Mouse (Mus musculus) midbrain, postnatal 0 days (tissue): ENCODE measurements around the gene Tacc3. TPM values are rescaled to one million over a fixed set of nuclear protein-coding genes. Genes with fewer than 3 reads are reported as not detected.

Experiments used
- ATAC-seq: fragments of 200-750 bp; cut with Nextera tagmentation; 2 replicates; pipeline ENCODE4 v1.8.0; 2017; ENCODE audit warnings: moderate number of reproducible peaks, mild to moderate bottlenecking, moderate TSS enrichment, moderate library complexity; ENCODE audit not compliant: low FRiP score
- DNase-seq: peaks from one replicate; pipeline ENCODE4 v3.0.0-alpha.2; 2015; ENCODE audit warnings: low spot score
- H3K27ac ChIP-seq: fragments of 300-500 bp; sonication (generic); 2 replicates; pipeline ENCODE4 v1.5.1; 2014; ENCODE audit warnings: low read depth, mild to moderate bottlenecking, low read length, mixed read lengths
- H3K27me3 ChIP-seq: fragments of 300-500 bp; sonication (generic); 2 replicates; pipeline ENCODE4 v1.6.1; 2014; ENCODE audit warnings: low read length, control low read depth, mixed read lengths; ENCODE audit not compliant: insufficient read depth
- H3K36me3 ChIP-seq: fragments of 300-500 bp; sonication (generic); 2 replicates; pipeline ENCODE4 v1.6.1; 2014; ENCODE audit warnings: low read length, control low read depth, mixed read lengths; ENCODE audit not compliant: insufficient read depth
- H3K4me1 ChIP-seq: fragments of 300-500 bp; sonication (generic); 2 replicates; pipeline ENCODE4 v1.6.1; 2014; ENCODE audit warnings: mild to moderate bottlenecking, control low read depth, antibody characterized with exemption, low read length, mixed read lengths; ENCODE audit not compliant: insufficient read depth
- H3K4me2 ChIP-seq: fragments of 300-500 bp; sonication (generic); 2 replicates; pipeline ENCODE4 v1.6.1; 2014; ENCODE audit warnings: low read depth, mild to moderate bottlenecking, low read length, mixed read lengths; ENCODE audit not compliant: poor library complexity, severe bottlenecking
- H3K4me3 ChIP-seq: fragments of 300-500 bp; sonication (generic); 2 replicates; pipeline ENCODE4 v1.5.1; 2014; ENCODE audit warnings: low read depth, mild to moderate bottlenecking, low read length, moderate library complexity
- H3K9ac ChIP-seq: fragments of 300-500 bp; sonication (generic); replicated peaks from 2 replicates; pipeline ENCODE4 v1.6.1; 2014; ENCODE audit warnings: mild to moderate bottlenecking, low read length, moderate library complexity, mixed read lengths; ENCODE audit not compliant: poor library complexity, severe bottlenecking
- H3K9me3 ChIP-seq: fragments of 300-500 bp; sonication (generic); 2 replicates; pipeline ENCODE4 v1.6.1; 2016; ENCODE audit warnings: low read length, control low read depth
- CTCF ChIP-seq: IDR thresholded peaks from 2 replicates; pipeline ENCODE4 v1.5.1; 2016; ENCODE audit warnings: antibody characterized with exemption, mild to moderate bottlenecking
- WGBS: fragments of 180-500 bp; shearing (Covaris S2); extraction: QIAGEN DNeasy Blood & Tissue Kit; methylation state at CpG from one replicate; pipeline ENCODE4 v1.1.7; 2014; 5-methylcytosine and 5-hydroxymethylcytosine counted together
- polyA plus RNA-seq: library from polyadenylated mRNA; unstranded; fragments of >200 nt; fragmentation: Nextera tagmentation; extraction: Ambion mirVana; gene quantifications from 2 replicates; pipeline ENCODE4 v1.2.1, GENCODE M21; 2015
- total RNA-seq: library from RNA; depleted of rRNA; stranded (reverse); fragments of >200 nt; gene quantifications from 2 replicates; pipeline ENCODE4 v1.2.3, GENCODE M21; 2014

The Tacc3 gene
- total and polyA plus RNA-seq, 2 experiments from 2014 or later = 17.4 to 18.7 TPM

GRCm38 (mm10) chr5:33651921-33652782 is 5.8 kb upstream of the Tacc3 start, which contains the start of gene Slbp:
Gene Slbp, minus strand, starts transcription at chr5:33652574.
- peak; percentile 95 for ATAC-seq
- no peaks in the 10 kb centered on the region for H3K27me3 ChIP-seq
- H3K9me3 ChIP-seq = no peaks in the 10 kb centered on the region
- H3K9ac ChIP-seq = peak within 1 kb of the TSS; percentile 79
- WGBS = under 1% methylated on average over 79 of the region's 82 CpGs
- peak; percentile 98 for DNase-seq
- H3K4me1 ChIP-seq = peaks cover 19% of the 10 kb centered on the region
- peaks cover 6% of the 10 kb centered on the region for H3K36me3 ChIP-seq
- peak within 1 kb of the TSS; percentile 98 for H3K27ac ChIP-seq
- H3K4me3 ChIP-seq = peak within 1 kb of the TSS; percentile 75
- no peak; the same call in 1 of the 2 replicates for TF ChIP-seq CTCF
- H3K4me2 ChIP-seq = peak within 1 kb of the TSS; percentile 68

- WGBS = 4% methylated on average over 9 of the region's 9 CpGs
- H3K27me3 ChIP-seq = no peaks in the 10 kb centered on the region
Measured at GRCm38 (mm10) chr5:33652783-33653173, 5.2 kb upstream of the Tacc3 start.

GRCm38 (mm10) chr5:33654424-33654823 is 3.5 kb upstream of the Tacc3 start:
- WGBS = 96% methylated on average over 13 of the region's 13 CpGs
- ATAC-seq (no peak), DNase-seq (no peak)
- H3K4me2 ChIP-seq = no peak overlapping the region
- H3K9me3 ChIP-seq = no peaks in the 10 kb centered on the region
- H3K4me1 ChIP-seq = peaks cover 19% of the 10 kb centered on the region
- no peak for TF ChIP-seq CTCF
- H3K36me3 ChIP-seq = peaks cover 3% of the 10 kb centered on the region
- H3K27ac ChIP-seq = no peak overlapping the region
- H3K9ac ChIP-seq = no peak overlapping the region
- no peaks in the 10 kb centered on the region for H3K27me3 ChIP-seq
- no peak overlapping the region for H3K4me3 ChIP-seq

More at GRCm38 (mm10) chr5:33652783-33653173, 5.2 kb upstream of the Tacc3 start:
- DNase-seq (no peak), ATAC-seq (peak; percentile 3; the same call in 1 of the 2 replicates)
- no peak overlapping the region for H3K9ac ChIP-seq
- H3K36me3 ChIP-seq = peaks cover 3% of the 10 kb centered on the region
- H3K4me1 ChIP-seq = peaks cover 19% of the 10 kb centered on the region
- H3K27ac ChIP-seq = peak overlapping the region; percentile 98; the same call in 1 of the 2 replicates
- H3K9me3 ChIP-seq = no peaks in the 10 kb centered on the region
- no peak for TF ChIP-seq CTCF
- H3K4me3 ChIP-seq = peak overlapping the region; percentile 75
- H3K4me2 ChIP-seq = peak overlapping the region; percentile 68

- H3K4me2 ChIP-seq = no peak overlapping the region
- no peaks in the 10 kb centered on the region for H3K9me3 ChIP-seq
- no peak overlapping the region for H3K4me3 ChIP-seq
- H3K27ac ChIP-seq = no peak overlapping the region
- no peaks in the 10 kb centered on the region for H3K27me3 ChIP-seq
- H3K4me1 ChIP-seq = peaks cover 17% of the 10 kb centered on the region
- 95% methylated on average over 10 of the region's 10 CpGs for WGBS
- no peak overlapping the region for H3K9ac ChIP-seq
- peaks cover 3% of the 10 kb centered on the region for H3K36me3 ChIP-seq
- DNase-seq = no peak
- no peak for ATAC-seq
- TF ChIP-seq CTCF = no peak
Measured at GRCm38 (mm10) chr5:33655251-33655840, 2.6 kb upstream of the Tacc3 start.

- Histone ChIP-seq H3K36me3 (peaks cover 3% of the 10 kb centered on the region), H3K27ac (peak overlapping the region; percentile 97), H3K4me1 (peaks cover 10% of the 10 kb centered on the region), H3K9me3 (no peaks in the 10 kb centered on the region), H3K4me3 (peak overlapping the region; percentile 71), H3K9ac (peak overlapping the region; percentile 71), H3K4me2 (peak overlapping the region; percentile 83), H3K27me3 (no peaks in the 10 kb centered on the region)
- no peak for DNase-seq
- 41% methylated on average over 1 of the region's 1 CpGs for WGBS
- TF ChIP-seq CTCF = no peak
- no peak for ATAC-seq
Measured at GRCm38 (mm10) chr5:33656739-33657138, 1.2 kb upstream of the Tacc3 start.
